Mouse (Mus musculus) ES-E14 (cell line): ENCODE measurements around the gene Klhl24. TPM values are rescaled to one million over a fixed set of nuclear protein-coding genes. Genes with fewer than 3 reads are reported as not detected.

ENCODE experiments used
- DNase-seq: peaks from one replicate; pipeline ENCODE4 v3.0.0-alpha.2; 2013; ENCODE audit warnings: low read depth, low spot score
- H3K27ac ChIP-seq: 2 replicates; pipeline ENCODE4 v1.5.1; 2012; ENCODE audit warnings: low read depth, mild to moderate bottlenecking, low read length, moderate library complexity, mixed read lengths; ENCODE audit not compliant: poor library complexity, insufficient read depth, severe bottlenecking
- H3K36me3 ChIP-seq: 2 replicates; pipeline ENCODE4 v1.6.1; 2012; ENCODE audit warnings: mild to moderate bottlenecking, low read length, moderate library complexity, mixed read lengths; ENCODE audit not compliant: control insufficient read depth, poor library complexity, insufficient read depth, severe bottlenecking
- H3K4me1 ChIP-seq, 2 experiments: fragments of 150-350 bp in 1 of 2; sonication (generic) in 1 of 2; 2 replicates each; pipeline ENCODE4 v1.6.1; 2012; ENCODE audit warnings: low read length in 2 of 2, mild to moderate bottlenecking in 1 of 2, mixed read lengths in 1 of 2; ENCODE audit not compliant: control insufficient read depth in 2 of 2, insufficient read depth in 2 of 2, poor library complexity in 1 of 2
- H3K4me3 ChIP-seq, 2 experiments: fragments of 150-350 bp in 1 of 2; sonication (generic) in 1 of 2; 2 replicates each; pipeline ENCODE4 v1.5.1; 2012; ENCODE audit warnings: low read length in 2 of 2, low read depth in 1 of 2, mild to moderate bottlenecking in 1 of 2, mixed read lengths in 1 of 2; ENCODE audit not compliant: insufficient read depth in 1 of 2, poor library complexity in 1 of 2, severe bottlenecking in 1 of 2
- H3K9ac ChIP-seq: 2 replicates; pipeline ENCODE4 v1.6.1; 2012; ENCODE audit warnings: low read depth, mild to moderate bottlenecking, low read length, mixed read lengths; ENCODE audit not compliant: poor library complexity, insufficient read depth, severe bottlenecking
- H3K9me3 ChIP-seq: fragments of 150-350 bp; sonication (generic); 2 replicates; pipeline ENCODE4 v1.6.1; 2012; ENCODE audit warnings: low read depth, mild to moderate bottlenecking, low read length; ENCODE audit not compliant: control insufficient read depth, insufficient read depth
- CHD2 ChIP-seq: IDR thresholded peaks from 2 replicates; pipeline ENCODE4 v1.6.1; 2014; ENCODE audit warnings: mild to moderate bottlenecking, low read depth, low read length, inconsistent platforms
- HCFC1 ChIP-seq: IDR thresholded peaks from 2 replicates; pipeline ENCODE4 v1.6.1; 2012; ENCODE audit warnings: low read length, inconsistent platforms, borderline replicate concordance; ENCODE audit not compliant: insufficient read depth
- MAFK ChIP-seq: IDR thresholded peaks from 2 replicates; pipeline ENCODE4 v1.6.1; 2014; ENCODE audit warnings: mild to moderate bottlenecking, low read depth, low read length, inconsistent platforms; ENCODE audit not compliant: insufficient read depth
- ZC3H11A ChIP-seq: IDR thresholded peaks from 2 replicates; pipeline ENCODE4 v1.6.1; 2012; ENCODE audit warnings: low read depth, mild to moderate bottlenecking, inconsistent platforms, low read length, borderline replicate concordance
- ZNF384 ChIP-seq: IDR thresholded peaks from 2 replicates; pipeline ENCODE4 v1.6.1; 2012; ENCODE audit warnings: low read depth, low read length, inconsistent platforms
- in situ Hi-C, 2 experiments: fragments of 600-800 bp; cut with MboI; formaldehyde crosslinking; loops; one replicate each; pipeline ENCODE4 v1.15.1; 2025; ENCODE audit warnings: low sequenced_read_pairs in 2 of 2, inconsistent platforms in 1 of 2; ENCODE audit not compliant: unreplicated experiment in 2 of 2
- total RNA-seq: library from RNA; depleted of rRNA; stranded (reverse); fragments of 300-350 nt; gene quantifications from 2 replicates; pipeline ENCODE4 v1.2.3, GENCODE M21; 2012

The Klhl24 gene
- total RNA-seq, 1 experiment, result 21.9 TPM

GRCm38 (mm10) chr16:20084623-20085022, 12.7 kb upstream of the Klhl24 start:
- no peaks in the 10 kb centered on the region for H3K4me1 ChIP-seq
- DNase-seq, result no peak
- in situ Hi-C loops, result no loop called here
- no peaks in the 10 kb centered on the region for H3K9me3 ChIP-seq
- no peak overlapping the region for H3K27ac ChIP-seq
- no peak overlapping the region for H3K9ac ChIP-seq
- TF ChIP-seq MAFK (no peak), ZNF384 (peak; percentile 73), HCFC1 (no peak), ZC3H11A (no peak), CHD2 (no peak)
- H3K36me3 ChIP-seq, result no peaks in the 10 kb centered on the region
- no peak overlapping the region for H3K4me3 ChIP-seq

GRCm38 (mm10) chr16:20085250-20085905, 12.0 kb upstream of the Klhl24 start:
- H3K4me3 ChIP-seq, result no peak overlapping the region
- no peak overlapping the region for H3K9ac ChIP-seq
- no peak overlapping the region for H3K27ac ChIP-seq
- no peaks in the 10 kb centered on the region for H3K9me3 ChIP-seq
- TF ChIP-seq MAFK, result no peak
- TF ChIP-seq ZNF384, result no peak
- no peak for TF ChIP-seq ZC3H11A
- TF ChIP-seq CHD2, result no peak
- TF ChIP-seq HCFC1, result no peak
- no peak for DNase-seq
- H3K4me1 ChIP-seq, result no peaks in the 10 kb centered on the region
- in situ Hi-C loops, result no loop called here
- H3K36me3 ChIP-seq, result no peaks in the 10 kb centered on the region

- no peaks in the 10 kb centered on the region for H3K36me3 ChIP-seq
- TF ChIP-seq CHD2, result no peak
- no peak for TF ChIP-seq ZNF384
- no peak for TF ChIP-seq ZC3H11A
- TF ChIP-seq HCFC1, result no peak
- TF ChIP-seq MAFK, result no peak
- no peaks in the 10 kb centered on the region for H3K9me3 ChIP-seq
- H3K9ac ChIP-seq, result no peak overlapping the region
- H3K4me3 ChIP-seq, result no peak overlapping the region
- in situ Hi-C loops, result no loop called here
- no peaks in the 10 kb centered on the region for H3K4me1 ChIP-seq
- no peak for DNase-seq
- no peak overlapping the region for H3K27ac ChIP-seq
Observed at GRCm38 (mm10) chr16:20086976-20087375, 10.4 kb upstream of the Klhl24 start.

- in situ Hi-C loops, result no loop called here
- no peak overlapping the region for H3K9ac ChIP-seq
- TF ChIP-seq CHD2 (no peak), ZNF384 (no peak), ZC3H11A (no peak), MAFK (no peak), HCFC1 (no peak)
- H3K4me3 ChIP-seq, result no peak overlapping the region
- H3K36me3 ChIP-seq, result no peaks in the 10 kb centered on the region
- no peak for DNase-seq
- no peaks in the 10 kb centered on the region for H3K4me1 ChIP-seq
- no peak overlapping the region for H3K27ac ChIP-seq
- no peaks in the 10 kb centered on the region for H3K9me3 ChIP-seq
Observed at GRCm38 (mm10) chr16:20089636-20090035, 7.7 kb upstream of the Klhl24 start.
